Mouse (Mus musculus) liver, adult 2 months (tissue): ENCODE measurements around the gene Agr2.

Experiments
- CTCF ChIP-seq: fragments of 200-500 bp; IDR thresholded peaks from 2 replicates; pipeline ENCODE4 v1.5.1; 2011; ENCODE audit warnings: low read depth, low read length, control low read depth
- POLR2A ChIP-seq: fragments of 200-500 bp; IDR thresholded peaks from 2 replicates; pipeline ENCODE4 v1.6.1; 2011; ENCODE audit warnings: low read length, control low read depth; ENCODE audit not compliant: insufficient read depth; ENCODE audit errors: extremely low read depth

DNA sequence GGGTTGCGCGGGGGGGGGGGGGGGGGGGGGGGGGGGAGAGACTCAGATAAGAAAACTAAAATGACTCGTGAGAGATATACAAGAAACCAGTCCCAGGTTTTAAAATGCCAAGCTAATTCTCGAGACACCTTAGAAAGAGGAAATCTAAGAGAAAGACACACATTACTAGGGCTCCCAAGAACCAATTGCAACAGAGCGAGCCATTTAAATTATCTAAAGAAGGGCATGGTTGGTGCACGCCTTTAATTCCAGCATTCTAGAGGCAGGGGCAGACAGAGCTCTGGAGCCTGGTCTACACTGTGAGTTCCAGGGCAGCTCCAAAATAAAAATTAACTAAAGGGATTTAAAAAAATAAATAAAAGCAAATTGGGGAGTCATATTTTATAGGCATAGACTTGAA is 37.0 kb downstream of the Agr2 start:
- no peak for TF ChIP-seq POLR2A
- TF ChIP-seq CTCF = no peak
